Mouse (Mus musculus) bone marrow macrophage, adult 2 months (primary cell): ENCODE measurements around the gene 4931428F04Rik.

Experiments used
- CTCF ChIP-seq: IDR thresholded peaks from 2 replicates; pipeline ENCODE4 v1.5.1; 2012; ENCODE audit warnings: low read depth, mild to moderate bottlenecking, low read length, moderate library complexity
- POLR2A ChIP-seq: IDR thresholded peaks from 2 replicates; pipeline ENCODE4 v1.6.1; 2012; ENCODE audit warnings: mild to moderate bottlenecking, low read depth, low read length, borderline replicate concordance

DNA sequence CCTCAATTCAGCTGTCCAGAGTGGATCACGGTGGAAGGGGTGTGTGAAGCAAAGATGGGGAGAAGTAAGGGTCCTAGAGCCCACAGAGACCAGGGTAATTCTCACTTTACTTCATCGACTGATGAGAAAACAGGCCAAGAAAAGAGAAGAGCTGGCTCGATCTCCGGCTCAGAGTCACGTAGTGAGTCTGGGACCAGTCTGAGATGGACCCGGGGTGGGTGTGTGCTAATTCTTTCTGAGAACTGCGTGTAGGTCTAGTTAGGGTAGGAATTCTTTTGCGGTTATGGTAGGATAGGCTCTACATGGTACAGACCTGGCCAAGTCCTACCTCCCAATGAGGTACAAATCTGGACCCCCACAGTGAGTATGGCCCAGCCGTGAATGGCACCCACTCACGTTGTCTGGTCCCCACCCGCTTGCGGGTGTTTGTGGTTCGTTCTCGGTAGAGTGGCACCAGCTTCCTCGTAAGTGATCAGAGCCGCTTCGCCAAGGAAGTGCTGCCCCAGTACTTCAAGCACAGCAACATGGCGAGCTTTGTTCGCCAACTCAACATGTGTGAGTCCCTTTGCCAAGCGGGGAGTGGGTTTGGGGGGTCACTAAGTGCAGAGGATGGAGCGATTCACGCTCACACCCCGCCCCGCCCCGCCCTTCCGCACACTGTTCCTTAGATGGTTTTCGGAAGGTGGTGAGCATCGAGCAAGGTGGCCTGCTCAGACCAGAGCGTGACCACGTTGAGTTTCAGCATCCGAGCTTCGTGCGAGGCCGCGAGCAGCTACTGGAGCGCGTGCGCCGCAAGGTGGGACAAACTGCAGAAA lies 19.4 kb downstream of the 4931428F04Rik start:
- TF ChIP-seq POLR2A (no peak), CTCF (no peak)
